Mouse (Mus musculus): ENCODE measurements around the gene Ddx54.

- no peak for TF ChIP-seq CTCF (IDR thresholded peaks at IDR 0.05; ENCODE audit: extremely low read depth, insufficient read length, insufficient replicate concordance, low read depth, low read length)
- no peak for TF ChIP-seq POLR2A (IDR thresholded peaks at IDR 0.05; ENCODE audit: low read depth, low read length)
Observed at GRCm38 (mm10) chr5:120609246-120609775, 3.2 kb upstream of the Ddx54 start.

Data from small intestine, adult 2 months (tissue).